Mouse (Mus musculus) limb, embryonic 15.5 days (tissue): Measurements from ENCODE around the gene Aurkb. TPM values are rescaled to one million over a fixed set of nuclear protein-coding genes. Genes with fewer than 3 reads are reported as not detected.

Source experiments
- ATAC-seq: fragments of 200-750 bp; cut with Nextera tagmentation; 2 replicates; pipeline ENCODE4 v1.8.0; 2017; ENCODE audit warnings: low read depth, moderate TSS enrichment; ENCODE audit not compliant: insufficient number of reproducible peaks, low FRiP score, low TSS enrichment
- H3K27ac ChIP-seq: fragments of 300-500 bp; sonication (generic); 2 replicates; pipeline ENCODE4 v1.5.1; 2015; ENCODE audit warnings: moderate library complexity, mild to moderate bottlenecking, inconsistent platforms
- H3K27me3 ChIP-seq: fragments of 300-500 bp; sonication (generic); 2 replicates; pipeline ENCODE4 v1.6.1; 2015; ENCODE audit warnings: inconsistent platforms
- H3K36me3 ChIP-seq: fragments of 300-500 bp; sonication (generic); 2 replicates; pipeline ENCODE4 v1.6.1; 2015; ENCODE audit warnings: inconsistent platforms
- H3K4me1 ChIP-seq: fragments of 300-500 bp; sonication (generic); 2 replicates; pipeline ENCODE4 v1.6.1; 2015; ENCODE audit warnings: inconsistent platforms
- H3K4me2 ChIP-seq: fragments of 300-500 bp; sonication (generic); 2 replicates; pipeline ENCODE4 v1.6.1; 2015; ENCODE audit warnings: mild to moderate bottlenecking, inconsistent platforms
- H3K4me3 ChIP-seq: fragments of 300-500 bp; sonication (generic); 2 replicates; pipeline ENCODE4 v1.5.1; 2015; ENCODE audit warnings: mild to moderate bottlenecking, inconsistent platforms
- H3K9ac ChIP-seq: fragments of 300-500 bp; sonication (generic); 2 replicates; pipeline ENCODE4 v1.6.1; 2015; ENCODE audit warnings: inconsistent platforms
- H3K9me3 ChIP-seq: fragments of 300-500 bp; sonication (generic); 2 replicates; pipeline ENCODE4 v1.6.1; 2016; ENCODE audit warnings: inconsistent platforms
- WGBS: fragments of 180-500 bp; shearing (Covaris S2); methylation state at CpG from one replicate; pipeline ENCODE4 v1.1.7; 2015; 5-methylcytosine and 5-hydroxymethylcytosine counted together
- polyA plus RNA-seq: library from polyadenylated mRNA; unstranded; fragments of >200 nt; fragmentation: Nextera tagmentation; extraction: Ambion mirVana; gene quantifications from 2 replicates; pipeline ENCODE4 v1.2.1, GENCODE M21; 2015

Aurkb gene
- polyA plus RNA-seq, 1 experiment from 2014 or later: 111 TPM

DNA sequence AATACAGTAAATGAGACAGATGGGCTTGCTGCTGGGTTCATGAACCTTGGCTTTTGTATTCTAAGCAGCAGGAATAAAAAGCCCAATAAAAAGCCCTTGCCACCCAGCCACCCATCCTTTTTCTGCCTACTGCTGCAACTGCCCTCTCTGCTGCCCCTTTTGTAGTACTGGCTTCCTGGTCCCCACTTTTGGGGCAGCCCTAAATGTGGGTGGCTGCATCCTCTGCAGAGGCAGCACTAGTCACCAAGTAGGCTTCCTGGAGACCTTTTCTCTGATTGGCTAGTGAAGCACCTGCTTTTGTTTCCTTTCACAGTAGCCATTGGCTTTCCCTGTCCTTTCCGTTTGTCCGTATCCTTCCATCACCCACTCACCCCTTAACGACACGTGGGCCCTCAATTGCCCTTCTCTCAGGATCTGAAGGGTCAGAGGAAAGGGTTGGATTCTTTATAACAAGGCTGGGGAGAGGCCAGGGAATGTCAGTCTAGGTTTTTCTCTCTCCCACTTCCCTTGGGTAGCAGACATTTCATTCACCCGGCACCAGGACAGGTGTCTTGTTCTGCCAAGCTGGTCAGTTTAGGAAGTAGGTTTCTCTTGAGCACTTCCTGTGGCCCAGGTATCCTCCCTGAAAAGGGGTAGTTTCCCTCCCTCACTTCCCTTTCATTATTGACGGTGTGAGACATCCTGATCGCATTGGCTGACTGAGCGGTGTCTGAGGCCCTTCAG lies 52.8 kb downstream of the Aurkb start:
- 27% methylated on average over 8 of the region's 8 CpGs for WGBS
- no peak for ATAC-seq
- Histone ChIP-seq H3K36me3 (peaks cover 29% of the 10 kb centered on the region), H3K27ac (peak overlapping the region; percentile 96), H3K9ac (no peak overlapping the region), H3K4me3 (peak overlapping the region; percentile 64), H3K27me3 (no peaks in the 10 kb centered on the region), H3K9me3 (no peaks in the 10 kb centered on the region), H3K4me2 (peak overlapping the region; percentile 90), H3K4me1 (peaks cover 53% of the 10 kb centered on the region)

DNA sequence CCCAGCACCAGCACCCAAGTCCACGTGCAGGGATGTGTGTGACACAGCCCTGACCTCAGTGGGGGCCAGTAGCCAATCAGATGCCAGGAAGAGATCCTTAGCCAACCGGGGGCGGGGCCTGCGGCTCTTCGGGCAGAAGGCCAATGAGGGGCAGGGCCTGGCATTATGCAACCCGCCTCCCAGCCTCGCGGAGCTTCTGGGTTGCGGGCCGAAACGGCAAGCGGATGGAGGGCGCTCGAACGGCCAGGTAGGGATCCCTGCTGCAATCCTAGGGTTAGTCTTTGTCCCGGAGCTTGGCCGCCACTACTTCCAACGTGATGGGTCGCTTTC lies 53.3 kb downstream of the Aurkb start:
- Histone ChIP-seq H3K9ac (peak overlapping the region; percentile 68), H3K4me1 (peaks cover 53% of the 10 kb centered on the region), H3K4me3 (peak overlapping the region; percentile 64), H3K27me3 (no peaks in the 10 kb centered on the region), H3K36me3 (peaks cover 34% of the 10 kb centered on the region), H3K9me3 (no peaks in the 10 kb centered on the region), H3K4me2 (peak overlapping the region; percentile 90), H3K27ac (peak overlapping the region; percentile 96)
- 0% methylated on average over 19 of the region's 19 CpGs for WGBS
- no peak for ATAC-seq

DNA sequence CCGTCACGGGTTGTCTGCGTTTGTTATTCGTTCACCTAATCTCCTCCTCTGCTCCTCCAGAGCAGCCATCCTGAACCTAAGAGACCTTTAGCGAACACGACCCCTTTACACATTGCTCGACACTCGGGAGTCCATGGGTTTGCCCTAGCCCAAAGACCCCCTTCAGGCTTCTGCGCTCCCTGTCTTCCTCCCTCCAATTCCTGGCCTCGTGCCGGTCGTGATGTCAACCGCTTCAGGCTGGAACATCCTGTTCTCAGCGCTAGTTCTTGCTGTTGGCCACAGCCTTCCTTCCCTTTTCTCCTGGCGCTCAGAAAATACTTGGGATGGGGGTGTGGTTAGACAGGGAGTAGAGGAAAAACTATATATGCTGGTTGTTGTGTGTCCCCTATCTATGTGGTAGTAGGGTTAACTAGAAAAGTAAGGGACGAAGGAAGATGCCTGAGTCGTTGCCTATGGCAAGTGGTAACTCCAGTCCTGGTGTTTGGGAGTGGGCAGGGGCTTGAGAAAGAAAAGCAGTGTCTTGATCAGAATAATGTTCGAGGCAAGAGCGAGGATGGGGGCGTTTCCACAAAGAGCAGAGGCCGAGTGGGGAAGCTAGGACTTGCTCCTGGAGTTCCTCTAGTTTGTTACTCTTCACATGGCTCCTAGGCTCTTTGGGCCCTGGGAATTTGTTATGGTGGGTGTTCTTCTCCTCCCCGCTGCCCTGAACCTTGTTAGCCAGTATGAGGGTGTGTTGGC lies 53.9 kb downstream of the Aurkb start:
- H3K4me2 ChIP-seq: peak overlapping the region; percentile 90
- H3K9ac ChIP-seq: peak overlapping the region; percentile 68
- ATAC-seq: no peak
- H3K4me1 ChIP-seq: peaks cover 48% of the 10 kb centered on the region
- peaks cover 40% of the 10 kb centered on the region for H3K36me3 ChIP-seq
- WGBS: under 1% methylated on average over 22 of the region's 22 CpGs
- peak overlapping the region; percentile 64 for H3K4me3 ChIP-seq
- H3K9me3 ChIP-seq: no peaks in the 10 kb centered on the region
- peak overlapping the region; percentile 96 for H3K27ac ChIP-seq
- no peaks in the 10 kb centered on the region for H3K27me3 ChIP-seq

DNA sequence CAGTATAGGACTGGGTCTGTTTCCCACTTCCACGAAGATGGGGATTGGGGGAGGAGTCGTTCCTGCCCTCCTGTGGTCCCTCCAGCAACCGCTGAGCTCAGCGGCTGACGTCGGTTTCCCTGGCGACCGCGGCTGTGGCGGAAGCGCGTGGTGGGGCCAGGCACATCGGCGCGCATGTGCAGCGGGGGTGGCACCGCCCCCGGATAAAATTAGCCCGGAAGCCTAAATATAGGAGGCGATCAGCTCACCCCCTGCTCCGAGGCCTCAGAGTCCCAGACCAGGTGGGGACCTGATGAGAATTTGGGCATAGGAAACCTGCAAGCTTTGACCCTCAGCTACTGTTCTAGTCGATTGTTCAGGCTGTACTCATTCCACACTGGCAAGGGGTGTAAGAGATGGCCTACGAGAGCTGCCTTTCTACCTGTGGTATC lies 54.5 kb downstream of the Aurkb start:
- H3K27me3 ChIP-seq: no peaks in the 10 kb centered on the region
- peaks cover 45% of the 10 kb centered on the region for H3K4me1 ChIP-seq
- no peaks in the 10 kb centered on the region for H3K9me3 ChIP-seq
- H3K4me3 ChIP-seq: peak overlapping the region; percentile 64
- H3K4me2 ChIP-seq: peak overlapping the region; percentile 90
- H3K27ac ChIP-seq: peak overlapping the region; percentile 96
- peaks cover 46% of the 10 kb centered on the region for H3K36me3 ChIP-seq
- no peak for ATAC-seq
- under 1% methylated on average over 23 of the region's 23 CpGs for WGBS
- 0 out of 2 replicates have a peak overlapping the region, but pooled peaks have one; percentile 12 for H3K9ac ChIP-seq

DNA sequence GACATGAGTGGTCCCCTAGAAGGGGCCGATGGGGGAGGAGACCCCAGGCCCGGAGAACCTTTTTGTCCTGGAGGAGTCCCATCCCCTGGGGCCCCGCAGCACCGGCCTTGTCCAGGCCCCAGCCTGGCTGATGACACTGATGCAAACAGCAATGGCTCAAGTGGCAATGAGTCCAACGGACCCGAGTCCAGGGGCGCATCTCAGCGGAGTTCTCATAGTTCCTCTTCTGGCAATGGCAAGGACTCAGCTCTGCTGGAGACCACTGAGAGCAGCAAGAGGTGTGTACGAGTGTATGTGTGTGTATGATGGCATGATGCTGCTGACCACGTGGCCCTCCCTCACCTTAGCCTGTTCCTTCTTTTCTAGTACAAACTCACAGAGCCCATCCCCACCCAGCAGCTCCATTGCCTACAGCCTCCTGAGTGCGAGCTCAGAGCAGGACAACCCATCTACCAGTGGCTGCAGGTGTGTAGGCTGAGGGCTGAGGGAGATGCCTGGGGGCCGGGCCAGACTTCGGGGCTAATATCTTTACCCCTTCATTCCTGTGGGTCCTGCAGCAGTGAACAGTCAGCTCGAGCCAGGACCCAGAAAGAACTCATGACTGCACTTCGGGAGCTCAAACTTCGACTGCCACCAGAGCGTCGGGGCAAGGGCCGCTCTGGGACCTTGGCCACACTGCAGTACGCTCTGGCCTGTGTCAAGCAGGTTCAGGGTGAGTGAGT lies 55.4 kb downstream of the Aurkb start:
- WGBS: 89% methylated on average over 20 of the region's 20 CpGs
- Histone ChIP-seq H3K4me3 (peak overlapping the region; percentile 64), H3K36me3 (peaks cover 55% of the 10 kb centered on the region), H3K27ac (peak overlapping the region; percentile 96), H3K9me3 (no peaks in the 10 kb centered on the region), H3K27me3 (no peaks in the 10 kb centered on the region), H3K9ac (0 out of 2 replicates have a peak overlapping the region, but pooled peaks have one; percentile 0), H3K4me1 (peaks cover 44% of the 10 kb centered on the region), H3K4me2 (peak overlapping the region; percentile 90)
- no peak for ATAC-seq

Other genes with a start within 250 kb of the Aurkb start
- 124 and 128 TPM in 2 replicates for gene Ndel1, start 173.8 kb upstream of the Aurkb start, polyA plus RNA-seq
- gene Rnf222, start 157.1 kb upstream of the Aurkb start, polyA plus RNA-seq: 4.2 and 5.1 TPM in 2 replicates
- gene Rpl26, start 144.1 kb upstream of the Aurkb start, polyA plus RNA-seq: 838 and 986 TPM in 2 replicates
- not detected in 2 replicates for gene Odf4, start 118.6 kb upstream of the Aurkb start, polyA plus RNA-seq
- 7.8 and 8.8 TPM in 2 replicates for gene Arhgef15, start 88.2 kb upstream of the Aurkb start, polyA plus RNA-seq
- gene Slc25a35, start 77.5 kb upstream of the Aurkb start, polyA plus RNA-seq: 2.1 and 2.3 TPM in 2 replicates
- gene Rangrf, start 70.5 kb upstream of the Aurkb start, polyA plus RNA-seq: 39.0 and 42.1 TPM in 2 replicates
- 23.6 and 25.0 TPM in 2 replicates for gene Pfas, start 37.2 kb upstream of the Aurkb start, polyA plus RNA-seq
- 42.5 TPM in 2 replicates for gene Ctc1, start 29.7 kb upstream of the Aurkb start, polyA plus RNA-seq
- gene Borcs6, start 14.1 kb downstream of the Aurkb start, polyA plus RNA-seq: 12.9 and 13.7 TPM in 2 replicates
- 64.8 and 65.5 TPM in 2 replicates for gene Tmem107, start 25.2 kb downstream of the Aurkb start, polyA plus RNA-seq
- gene Vamp2, start 42.8 kb downstream of the Aurkb start, polyA plus RNA-seq: 95.0 and 103 TPM in 2 replicates
- 24.3 and 28.9 TPM in 2 replicates for gene Per1, start 49.6 kb downstream of the Aurkb start, polyA plus RNA-seq
- gene Hes7, start 74.8 kb downstream of the Aurkb start, polyA plus RNA-seq: 0.58 and 0.68 TPM in 2 replicates
- gene 9130213A22Rik, start 76.9 kb downstream of the Aurkb start, polyA plus RNA-seq: 0.40 and 0.49 TPM in 2 replicates
- 11.7 and 14.9 TPM in 2 replicates for gene Aloxe3, start 80.2 kb downstream of the Aurkb start, polyA plus RNA-seq
- gene Alox12b, start 111.3 kb downstream of the Aurkb start, polyA plus RNA-seq: 53.5 and 60.5 TPM in 2 replicates
- 0.12 and 0.20 TPM in 2 replicates for gene Alox8, start 152.2 kb downstream of the Aurkb start, polyA plus RNA-seq
- 0.22 TPM in 1 of 2 replicates, not detected in the other for gene Gucy2e, start 191.4 kb downstream of the Aurkb start, polyA plus RNA-seq